Mouse (Mus musculus) stomach, embryonic 14.5 days (tissue): Measurements from ENCODE around the gene Sub1. TPM values are rescaled to one million over a fixed set of nuclear protein-coding genes. Genes with fewer than 3 reads are reported as not detected.

ENCODE experiments used
- ATAC-seq: fragments of 200-750 bp; cut with Nextera tagmentation; 2 replicates; pipeline ENCODE4 v1.8.0; 2017; ENCODE audit warnings: low read depth, moderate TSS enrichment; ENCODE audit not compliant: insufficient number of reproducible peaks, insufficient read depth, low FRiP score
- H3K27ac ChIP-seq: fragments of 300-500 bp; sonication (generic); 2 replicates; pipeline ENCODE4 v1.5.1; 2014; ENCODE audit warnings: mild to moderate bottlenecking, low read length, moderate library complexity, mixed read lengths
- H3K27me3 ChIP-seq: fragments of 300-500 bp; sonication (generic); 2 replicates; pipeline ENCODE4 v1.6.1; 2014; ENCODE audit warnings: low read length, control low read depth, mixed read lengths; ENCODE audit not compliant: control insufficient read depth, insufficient read depth
- H3K36me3 ChIP-seq: fragments of 300-500 bp; sonication (generic); 2 replicates; pipeline ENCODE4 v1.6.1; 2014; ENCODE audit warnings: mild to moderate bottlenecking, control low read depth, low read length, moderate library complexity, mixed read lengths; ENCODE audit not compliant: control insufficient read depth, insufficient read depth
- H3K4me1 ChIP-seq: fragments of 300-500 bp; sonication (generic); 2 replicates; pipeline ENCODE4 v1.6.1; 2014; ENCODE audit warnings: low read length, control low read depth, mixed read lengths; ENCODE audit not compliant: control insufficient read depth, insufficient read depth
- H3K4me2 ChIP-seq: fragments of 300-500 bp; sonication (generic); replicated peaks from 2 replicates; pipeline ENCODE4 v1.6.1; 2014; ENCODE audit warnings: low read depth, low read length, control low read depth
- H3K4me3 ChIP-seq: fragments of 300-500 bp; sonication (generic); 2 replicates; pipeline ENCODE4 v1.5.1; 2014; ENCODE audit warnings: low read depth, low read length, control low read depth
- H3K9ac ChIP-seq: fragments of 300-500 bp; sonication (generic); replicated peaks from 2 replicates; pipeline ENCODE4 v1.6.1; 2014; ENCODE audit warnings: low read depth, mild to moderate bottlenecking, control low read depth, low read length, moderate library complexity, mixed read lengths
- H3K9me3 ChIP-seq: fragments of 300-500 bp; sonication (generic); 2 replicates; pipeline ENCODE4 v1.6.1; 2016; ENCODE audit warnings: low read depth, low read length, control low read depth; ENCODE audit not compliant: control insufficient read depth
- WGBS: fragments of 180-500 bp; shearing (Covaris S2); extraction: QIAGEN DNeasy Blood & Tissue Kit; methylation state at CpG from one replicate; pipeline ENCODE4 v1.1.7; 2014; 5-methylcytosine and 5-hydroxymethylcytosine counted together
- polyA plus RNA-seq: library from polyadenylated mRNA; unstranded; fragments of >200 nt; fragmentation: Nextera tagmentation; extraction: Ambion mirVana; gene quantifications from 2 replicates; pipeline ENCODE4 v1.2.1, GENCODE M21; 2014

Sub1 gene
- polyA plus RNA-seq, 1 experiment from 2014 or later: 721 TPM

GRCm38 (mm10) chr15:11950144-11950543 is 46.6 kb downstream of the Sub1 start:
- Histone ChIP-seq H3K4me2 (no peak overlapping the region), H3K9me3 (no peaks in the 10 kb centered on the region), H3K4me1 (no peaks in the 10 kb centered on the region), H3K27ac (no peak overlapping the region), H3K9ac (no peak overlapping the region), H3K27me3 (no peaks in the 10 kb centered on the region), H3K4me3 (no peak overlapping the region), H3K36me3 (no peaks in the 10 kb centered on the region)
- no peak for ATAC-seq
- 90% methylated on average over 10 of the region's 10 CpGs for WGBS

GRCm38 (mm10) chr15:11949490-11949889 is 47.3 kb downstream of the Sub1 start:
- Histone ChIP-seq H3K4me1 (no peaks in the 10 kb centered on the region), H3K27ac (no peak overlapping the region), H3K27me3 (no peaks in the 10 kb centered on the region), H3K4me2 (no peak overlapping the region), H3K36me3 (no peaks in the 10 kb centered on the region), H3K4me3 (no peak overlapping the region), H3K9ac (no peak overlapping the region), H3K9me3 (no peaks in the 10 kb centered on the region)
- ATAC-seq: no peak
- WGBS: 76% methylated on average over 3 of the region's 3 CpGs

- no peak for ATAC-seq
- Histone ChIP-seq H3K9me3 (no peaks in the 10 kb centered on the region), H3K4me3 (no peak overlapping the region), H3K4me1 (no peaks in the 10 kb centered on the region), H3K4me2 (no peak overlapping the region), H3K36me3 (no peaks in the 10 kb centered on the region), H3K9ac (no peak overlapping the region), H3K27ac (no peak overlapping the region), H3K27me3 (no peaks in the 10 kb centered on the region)
- 56% methylated on average over 5 of the region's 5 CpGs for WGBS
Measured at GRCm38 (mm10) chr15:11940855-11941254, 55.9 kb downstream of the Sub1 start.

Other genes starting within 250 kb of the Sub1 start
- 5.3 and 5.9 TPM in 2 replicates for gene Npr3, start 89.7 kb downstream of the Sub1 start, polyA plus RNA-seq
- 173 and 181 TPM in 2 replicates for gene Zfr, start 120.8 kb upstream of the Sub1 start, polyA plus RNA-seq
- gene Mtmr12, start 208.0 kb upstream of the Sub1 start, polyA plus RNA-seq: 22.0 TPM in 2 replicates